Mouse (Mus musculus): ENCODE measurements around the gene Hs2st1. TPM values are rescaled to one million over a fixed set of nuclear protein-coding genes. Genes with fewer than 3 reads are reported as not detected.

Gene Hs2st1
- polyA plus RNA-seq, 1 experiment from 2014 or later = 25.1 TPM

GRCm38 (mm10) chr3:144421404-144422180, 148.4 kb downstream of the Hs2st1 start:
- peak; percentile 53 for ATAC-seq (ENCODE audit: low FRiP score, low read depth)
- Histone ChIP-seq H3K27ac (replicated peaks) (peak overlapping the region; percentile 6; the same call in 1 of the 2 replicates), H3K4me3 (no peak overlapping the region), H3K9ac (replicated peaks) (no peak overlapping the region), H3K27me3 (no peaks in the 10 kb centered on the region; the same call in 1 of the 2 replicates), H3K4me1 (peaks cover 9% of the 10 kb centered on the region), H3K4me2 (replicated peaks) (no peak overlapping the region), H3K36me3 (0 out of 2 replicates have a peak, but pooled peaks cover 3% of the 10 kb centered on the region), H3K9me3 (no peaks in the 10 kb centered on the region)
- 47% methylated on average over 7 of the region's 7 CpGs for WGBS

- Histone ChIP-seq H3K4me1 (peaks cover 30% of the 10 kb centered on the region), H3K9ac (replicated peaks) (no peak overlapping the region), H3K4me2 (replicated peaks) (no peak overlapping the region), H3K36me3 (no peaks in the 10 kb centered on the region), H3K4me3 (no peak overlapping the region), H3K27me3 (no peaks in the 10 kb centered on the region), H3K27ac (replicated peaks) (no peak overlapping the region), H3K9me3 (peaks cover 11% of the 10 kb centered on the region)
- 26% methylated on average over 7 of the region's 7 CpGs for WGBS
- no peak for ATAC-seq (ENCODE audit: low FRiP score, low read depth)
Observed at GRCm38 (mm10) chr3:144413821-144414220, 156.2 kb downstream of the Hs2st1 start.

- no peaks in the 10 kb centered on the region for H3K27me3 ChIP-seq
- H3K4me2 ChIP-seq (replicated peaks) = peak overlapping the region; percentile 38
- H3K4me1 ChIP-seq = peaks cover 30% of the 10 kb centered on the region
- H3K9ac ChIP-seq (replicated peaks) = no peak overlapping the region
- H3K27ac ChIP-seq (replicated peaks) = peak overlapping the region; percentile 46; the same call in 1 of the 2 replicates
- H3K4me3 ChIP-seq = no peak overlapping the region
- no peaks in the 10 kb centered on the region for H3K36me3 ChIP-seq
- peaks cover 11% of the 10 kb centered on the region for H3K9me3 ChIP-seq
- 1% methylated on average over 10 of the region's 10 CpGs for WGBS
- peak; percentile 87 for ATAC-seq (ENCODE audit: low FRiP score, low read depth)
Observed at GRCm38 (mm10) chr3:144412538-144413272, 157.3 kb downstream of the Hs2st1 start.

- H3K36me3 ChIP-seq = no peaks in the 10 kb centered on the region
- 6% methylated on average over 8 of the region's 8 CpGs for WGBS
- H3K4me3 ChIP-seq = no peak overlapping the region
- H3K4me2 ChIP-seq (replicated peaks) = no peak overlapping the region
- H3K9me3 ChIP-seq = peaks cover 11% of the 10 kb centered on the region
- H3K27ac ChIP-seq (replicated peaks) = peak overlapping the region; percentile 46; the same call in 1 of the 2 replicates
- no peaks in the 10 kb centered on the region for H3K27me3 ChIP-seq
- no peak overlapping the region for H3K9ac ChIP-seq (replicated peaks)
- peaks cover 30% of the 10 kb centered on the region for H3K4me1 ChIP-seq
- ATAC-seq (ENCODE audit: low FRiP score, low read depth) = no peak; the same call in 1 of the 2 replicates
Observed at GRCm38 (mm10) chr3:144411650-144412278, 158.2 kb downstream of the Hs2st1 start.

GRCm38 (mm10) chr3:144411051-144411542, 158.9 kb downstream of the Hs2st1 start:
- peak overlapping the region; percentile 46; the same call in 1 of the 2 replicates for H3K27ac ChIP-seq (replicated peaks)
- H3K9me3 ChIP-seq = peaks cover 11% of the 10 kb centered on the region
- no peak overlapping the region for H3K9ac ChIP-seq (replicated peaks)
- H3K4me2 ChIP-seq (replicated peaks) = peak overlapping the region; percentile 9; the same call in 1 of the 2 replicates
- ATAC-seq (ENCODE audit: low FRiP score, low read depth) = peak; percentile 27; the same call in 1 of the 2 replicates
- H3K4me3 ChIP-seq = no peak overlapping the region
- no peaks in the 10 kb centered on the region for H3K36me3 ChIP-seq
- no peaks in the 10 kb centered on the region for H3K27me3 ChIP-seq
- 4% methylated on average over 5 of the region's 5 CpGs for WGBS
- peaks cover 30% of the 10 kb centered on the region for H3K4me1 ChIP-seq

- H3K27ac ChIP-seq (replicated peaks) = no peak overlapping the region
- H3K9ac ChIP-seq (replicated peaks) = no peak overlapping the region
- no peak overlapping the region for H3K4me2 ChIP-seq (replicated peaks)
- no peak for ATAC-seq (ENCODE audit: low FRiP score, low read depth)
- no peak overlapping the region for H3K4me3 ChIP-seq
- no peaks in the 10 kb centered on the region for H3K9me3 ChIP-seq
- WGBS = 96% methylated on average over 1 of the region's 1 CpGs
- H3K27me3 ChIP-seq = no peaks in the 10 kb centered on the region
- H3K4me1 ChIP-seq = peaks cover 29% of the 10 kb centered on the region
- no peaks in the 10 kb centered on the region for H3K36me3 ChIP-seq
Observed at GRCm38 (mm10) chr3:144408953-144409352, 161.0 kb downstream of the Hs2st1 start.

GRCm38 (mm10) chr3:144405331-144405730, 164.7 kb downstream of the Hs2st1 start:
- 82% methylated on average over 11 of the region's 11 CpGs for WGBS

GRCm38 (mm10) chr3:144401292-144401691, 168.7 kb downstream of the Hs2st1 start:
- Histone ChIP-seq H3K36me3 (no peaks in the 10 kb centered on the region), H3K9me3 (no peaks in the 10 kb centered on the region), H3K4me3 (no peak overlapping the region), H3K4me1 (peaks cover 4% of the 10 kb centered on the region), H3K27ac (replicated peaks) (no peak overlapping the region), H3K27me3 (no peaks in the 10 kb centered on the region; the same call in none of the 2 replicates), H3K4me2 (replicated peaks) (no peak overlapping the region), H3K9ac (replicated peaks) (no peak overlapping the region)
- WGBS = 93% methylated on average over 5 of the region's 5 CpGs
- ATAC-seq (ENCODE audit: low FRiP score, low read depth) = no peak

More at GRCm38 (mm10) chr3:144405331-144405730, 164.7 kb downstream of the Hs2st1 start:
- H3K4me3 ChIP-seq = no peak overlapping the region
- no peaks in the 10 kb centered on the region; the same call in 1 of the 2 replicates for H3K27me3 ChIP-seq
- H3K9me3 ChIP-seq = no peaks in the 10 kb centered on the region
- no peak overlapping the region for H3K27ac ChIP-seq (replicated peaks)
- no peak for ATAC-seq (ENCODE audit: low FRiP score, low read depth)
- no peaks in the 10 kb centered on the region for H3K4me1 ChIP-seq
- H3K4me2 ChIP-seq (replicated peaks) = no peak overlapping the region
- H3K36me3 ChIP-seq = no peaks in the 10 kb centered on the region
- no peak overlapping the region for H3K9ac ChIP-seq (replicated peaks)

GRCm38 (mm10) chr3:144400870-144401269, 169.1 kb downstream of the Hs2st1 start:
- H3K4me3 ChIP-seq = no peak overlapping the region
- ATAC-seq (ENCODE audit: low FRiP score, low read depth) = no peak
- H3K4me2 ChIP-seq (replicated peaks) = no peak overlapping the region
- no peaks in the 10 kb centered on the region for H3K9me3 ChIP-seq
- no peaks in the 10 kb centered on the region for H3K36me3 ChIP-seq
- peaks cover 4% of the 10 kb centered on the region for H3K4me1 ChIP-seq
- H3K27ac ChIP-seq (replicated peaks) = no peak overlapping the region
- no peak overlapping the region for H3K9ac ChIP-seq (replicated peaks)
- WGBS = 83% methylated on average over 7 of the region's 7 CpGs
- no peaks in the 10 kb centered on the region; the same call in none of the 2 replicates for H3K27me3 ChIP-seq

- Histone ChIP-seq H3K27me3 (no peaks in the 10 kb centered on the region; the same call in none of the 2 replicates), H3K27ac (replicated peaks) (no peak overlapping the region), H3K4me3 (no peak overlapping the region), H3K9ac (replicated peaks) (no peak overlapping the region), H3K4me2 (replicated peaks) (no peak overlapping the region), H3K4me1 (peaks cover 4% of the 10 kb centered on the region), H3K9me3 (no peaks in the 10 kb centered on the region), H3K36me3 (no peaks in the 10 kb centered on the region)
- WGBS = 86% methylated on average over 8 of the region's 8 CpGs
- ATAC-seq (ENCODE audit: low FRiP score, low read depth) = no peak
Observed at GRCm38 (mm10) chr3:144400374-144400773, 169.6 kb downstream of the Hs2st1 start.

- peak overlapping the region; percentile 48 for H3K4me2 ChIP-seq (replicated peaks)
- H3K9me3 ChIP-seq = no peaks in the 10 kb centered on the region
- H3K36me3 ChIP-seq = no peaks in the 10 kb centered on the region
- peaks cover 8% of the 10 kb centered on the region for H3K4me1 ChIP-seq
- no peak overlapping the region for H3K27ac ChIP-seq (replicated peaks)
- H3K4me3 ChIP-seq = peak overlapping the region; percentile 24
- no peak overlapping the region for H3K9ac ChIP-seq (replicated peaks)
- ATAC-seq (ENCODE audit: low FRiP score, low read depth) = peak; percentile 90
- H3K27me3 ChIP-seq = no peaks in the 10 kb centered on the region; the same call in none of the 2 replicates
- WGBS = 35% methylated on average over 21 of the region's 21 CpGs
Observed at GRCm38 (mm10) chr3:144399358-144400096, 170.5 kb downstream of the Hs2st1 start.
